8 mouse cellular contexts compared by ENCODE assay signal in the genomic region with DNA sequence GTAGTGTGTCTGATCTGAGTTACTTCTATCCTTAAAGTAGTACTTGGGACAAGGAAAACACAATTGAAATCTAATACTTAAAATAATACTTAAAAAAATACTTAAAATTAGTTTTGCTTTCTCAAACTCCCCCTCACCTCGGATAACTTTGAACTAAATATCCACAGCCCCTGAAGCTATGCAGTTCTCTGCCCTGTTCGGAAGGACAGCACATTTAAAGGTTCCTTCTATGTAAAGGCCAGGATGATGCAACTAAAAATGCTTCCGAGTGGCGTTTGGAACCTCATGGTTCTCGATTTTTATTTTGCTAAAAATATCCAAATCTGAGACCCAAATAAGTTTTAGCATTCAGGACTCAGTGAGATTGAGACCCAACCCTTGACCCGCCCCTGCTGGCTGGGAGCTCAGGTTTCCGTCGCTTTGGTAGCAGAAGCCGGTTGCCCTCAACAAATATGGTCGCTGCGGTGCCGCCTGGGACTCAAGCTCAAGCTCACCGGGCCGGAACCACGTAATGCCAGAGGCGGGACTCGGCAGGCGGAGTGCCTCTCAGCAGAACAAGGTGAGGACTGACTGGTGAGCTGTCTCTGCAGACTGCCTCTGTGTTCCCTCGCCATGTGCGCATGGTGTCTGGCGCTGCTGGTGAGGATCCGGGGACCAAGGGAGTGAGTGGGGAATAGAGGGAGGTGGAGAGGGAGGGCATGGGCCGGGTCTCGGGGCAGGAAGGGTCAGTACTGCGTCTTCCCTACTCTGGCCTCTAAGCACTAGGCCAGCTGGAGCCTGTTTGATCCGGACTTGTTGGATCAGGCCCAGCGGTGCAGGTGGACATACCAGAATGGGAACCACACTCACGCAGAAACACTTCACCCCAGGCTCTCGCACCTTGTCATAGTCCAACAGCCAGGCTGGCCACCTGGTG. TPM values are rescaled to one million over a fixed set of nuclear protein-coding genes. Genes with fewer than 3 reads are reported as not detected.
DNase-seq lines count a peak whose midpoint lies in the region; ATAC-seq lines count a peak whose summit lies in the region.

A gene (plus strand): TSS at position 429 of the 916 bp plus-strand sequence.

- H3K27ac ChIP-seq in hindbrain, embryonic 11.5 days (ENCODE audit: low read depth, low read length): peak within 1 kb of the TSS; percentile 17; the same call in 1 of the 2 replicates

- peak within 1 kb of the TSS; percentile 71 for H3K4me2 ChIP-seq in hindbrain, embryonic 11.5 days (replicated peaks; ENCODE audit: low read depth, low read length)

- no peaks in the 10 kb centered on the region for H3K27me3 ChIP-seq in hindbrain, embryonic 11.5 days (ENCODE audit: control insufficient read depth, insufficient read depth, low read length)

- ATAC-seq in hindbrain, embryonic 11.5 days (ENCODE audit: low FRiP score): peak; percentile 94

- H3K36me3 ChIP-seq in hindbrain, embryonic 11.5 days (ENCODE audit: control insufficient read depth, insufficient read depth, low read length): 0 out of 2 replicates have a peak, but pooled peaks cover 4% of the 10 kb centered on the region

- peak; percentile 91 for DNase-seq in Muller cell, postnatal 12 days (ENCODE audit: inconsistent ontology term)
- DNase-seq in cerebellum, adult 9-11 months: peak; percentile 96
- DNase-seq in frontal cortex, adult 2 months (ENCODE audit: extremely low spot score in 1 of 2, low spot score in 1 of 2): peak; percentile 92 to 98
- peak; percentile 90 for DNase-seq in hindbrain, embryonic 11.5 days (ENCODE audit: low spot score)
- DNase-seq in layer of hippocampus, postnatal 10 days (ENCODE audit: low spot score in 2 of 2): peak; percentile 92 to 95
- peak; percentile 96 for DNase-seq in lung, postnatal 10 days
- peak; percentile 94 for DNase-seq in ovary, postnatal 36 days (ENCODE audit: low spot score)
- peak; percentile 95 for DNase-seq in thymus, postnatal 25 days

- no peaks in the 10 kb centered on the region for H3K9me3 ChIP-seq in hindbrain, embryonic 11.5 days (ENCODE audit: control insufficient read depth, low read length)

- 0 out of 2 replicates have a peak, but pooled peaks cover 2% of the 10 kb centered on the region for H3K4me1 ChIP-seq in hindbrain, embryonic 11.5 days (replicated peaks; ENCODE audit: control insufficient read depth, insufficient read depth, low read length)

- WGBS in hindbrain, embryonic 11.5 days: 2% methylated on average over 29 of the region's 29 CpGs

- peak within 1 kb of the TSS; percentile 71 for H3K9ac ChIP-seq in hindbrain, embryonic 11.5 days (ENCODE audit: low read depth, low read length)

- H3K4me3 ChIP-seq in hindbrain, embryonic 11.5 days (ENCODE audit: low read depth, low read length): peak within 1 kb of the TSS; percentile 61

RNA-seq across cellular contexts. Expression of the gene that starts here (rescaled TPM):
- polyA plus RNA-seq in frontal cortex, adult 2 months (2012; rRNA removed): 15.6 and 16.7 TPM in 2 replicates
- 30.2 and 31.7 TPM in 2 replicates for polyA plus RNA-seq in hindbrain, embryonic 11.5 days (2014; fragmentation: Nextera tagmentation; extraction: Ambion mirVana)
- 10 to 100 TPM; 15.6 to 17.9 TPM for total RNA-seq in layer of hippocampus, postnatal 10 days (2021)

Comparison
In these comparisons a context has a peak if more than half of its experiments do, and no peak if none do; other contexts are left out.
1. Peak in every context shown above with its lines: DNase-seq, ATAC-seq, H3K4me3 ChIP-seq and H3K27ac ChIP-seq.